Mouse (Mus musculus): ENCODE data around the gene 5730596B20Rik.

GRCm38 (mm10) chr6:52173648-52174047, 3.6 kb upstream of the 5730596B20Rik start:
- no peak for TF ChIP-seq POLR2A (IDR thresholded peaks at IDR 0.05; ENCODE audit: borderline replicate concordance, extremely low read depth, insufficient read depth, insufficient read length, poor library complexity, severe bottlenecking)
- no peak for TF ChIP-seq CTCF (IDR thresholded peaks at IDR 0.05; ENCODE audit: borderline replicate concordance, extremely low read depth, insufficient read depth, insufficient read length)
